11 mouse cellular contexts compared by ENCODE assay signal in the genomic region with DNA sequence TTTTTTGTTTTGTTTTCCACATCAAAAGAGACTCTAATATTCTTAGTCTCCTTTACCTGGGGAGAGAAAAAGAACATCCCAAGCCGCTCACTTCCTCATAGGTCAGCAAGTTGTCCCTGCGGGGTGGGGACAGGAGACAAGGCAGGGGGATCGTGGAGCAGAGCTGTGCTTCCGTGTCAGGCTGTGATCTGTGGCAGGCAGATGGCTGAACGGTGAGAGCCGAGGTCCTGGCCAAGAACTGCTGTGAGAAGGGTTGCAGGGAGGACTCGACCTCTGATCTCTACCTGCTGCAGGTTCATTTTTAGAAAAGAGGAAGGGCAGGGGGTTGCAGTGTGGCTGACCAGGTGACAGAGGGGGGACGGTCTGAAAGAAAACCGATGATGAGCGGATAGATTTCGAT.
"Had no signal": no experiment of that assay in that cellular context is flagged by ENCODE, and none has a peak within 500 bp of the region (broad histone marks: within the 10 kb centered on the region; RNA-seq: fewer than 3 reads in every experiment).

No protein-coding gene starts in this region.

- H3K4me1 ChIP-seq: limb, embryonic 13.5 days had no signal

- H3K4me3 ChIP-seq: limb, embryonic 13.5 days had no signal

- H3K27ac ChIP-seq: limb, embryonic 13.5 days; liver, embryonic 14.5 days; stomach, postnatal 0 days had no signal

- H3K9ac ChIP-seq: limb, embryonic 13.5 days; liver, embryonic 14.5 days had no signal

- H3K27me3 ChIP-seq: limb, embryonic 13.5 days had no signal

- H3K36me3 ChIP-seq: limb, embryonic 13.5 days had no signal

- ATAC-seq: midbrain, embryonic 16.5 days had no signal

- DNase-seq: kidney, postnatal 25 days; layer of hippocampus, adult 9-11 months; layer of hippocampus, postnatal 36 days; lung, adult 18-20 months; right cerebral cortex, postnatal 14 days; thymus, postnatal 4 days had no signal

- H3K4me2 ChIP-seq: limb, embryonic 13.5 days; midbrain, embryonic 11.5 days had no signal
